Mouse (Mus musculus) liver, adult 10 weeks (tissue): Measurements from ENCODE around the gene Fbxo7. TPM values are rescaled to one million over a fixed set of nuclear protein-coding genes. Genes with fewer than 3 reads are reported as not detected.

Experiments
- polyA plus RNA-seq: library from polyadenylated mRNA; stranded (reverse); fragments of 350-450 nt; fragmentation: Illumina TruSeq; extraction: RNeasy Lipid Tissue Mini Kit (QIAGEN cat#74804); gene quantifications from one replicate; pipeline ENCODE4 v1.2.3, GENCODE M21; 2014; ENCODE audit warnings: low read depth, low replicate concordance

Fbxo7 gene
- 11.7 TPM for polyA plus RNA-seq

DNA sequence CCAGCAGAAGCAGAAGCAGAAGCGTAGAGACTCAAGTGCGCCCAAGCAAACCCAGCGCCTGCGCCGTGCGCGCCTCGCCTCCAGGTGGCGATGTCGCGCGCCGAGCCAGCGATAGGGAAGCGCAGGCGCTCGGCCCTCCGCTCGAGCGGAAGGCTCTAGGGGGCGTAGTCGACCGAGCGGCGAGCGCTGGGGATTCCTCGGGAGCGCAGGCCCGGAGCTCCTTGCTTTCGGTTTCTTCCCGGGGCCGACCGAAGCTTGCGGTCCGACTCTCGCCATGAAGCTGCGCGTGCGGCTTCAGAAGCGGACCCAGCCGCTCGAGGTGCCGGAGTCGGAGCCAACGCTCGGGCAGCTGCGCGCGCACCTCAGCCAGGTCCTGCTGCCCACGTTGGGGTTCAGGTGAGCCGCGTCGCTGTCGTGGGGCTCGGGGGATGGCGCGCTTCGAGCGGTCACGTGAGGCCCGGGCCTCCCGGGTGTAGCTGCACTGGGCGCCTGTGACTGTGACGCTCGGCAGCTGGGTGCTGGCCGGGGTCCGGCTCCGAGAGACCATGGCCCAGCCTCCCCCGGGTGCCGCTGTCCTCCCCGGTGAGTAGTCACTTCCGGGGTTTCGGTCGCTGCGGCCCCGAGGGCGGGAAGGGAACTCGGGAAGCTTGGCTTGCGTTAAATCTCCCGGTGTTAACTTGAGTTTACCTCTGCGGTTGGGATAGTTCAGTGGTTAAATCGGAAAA is at the start of gene Fbxo7:
Fbxo7 (plus strand) TSS at position 224 of the 725 bp plus-strand sequence.

DNA sequence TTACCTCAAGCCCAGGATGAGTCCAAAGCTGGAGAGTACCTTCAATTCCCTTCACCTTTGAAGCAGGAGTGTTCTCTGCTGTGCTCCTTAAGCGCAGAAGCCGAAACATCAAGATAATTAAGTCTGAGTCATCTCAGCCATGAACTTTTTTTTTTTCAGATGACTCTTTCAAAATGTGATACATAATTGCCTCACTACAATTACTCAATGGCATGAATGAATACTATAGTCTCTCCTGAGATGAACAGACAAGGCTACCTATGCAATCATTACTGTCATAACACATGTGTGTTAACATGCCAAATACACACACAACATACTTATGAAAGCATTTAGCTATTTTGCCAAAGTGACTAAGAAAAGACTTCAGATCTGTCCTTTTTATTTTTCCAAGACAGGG is 10.0 kb upstream of the Fbxo7 start, which contains the start of gene Bpifc:
Bpifc (minus strand) TSS at position 115 of the 400 bp plus-strand sequence.

Other genes with a start within 250 kb of the Fbxo7 start
- gene Pwp1, start 192.5 kb upstream of the Fbxo7 start, polyA plus RNA-seq, result 13.3 TPM
- gene Prdm4, start 104.8 kb upstream of the Fbxo7 start, polyA plus RNA-seq, result 3.7 TPM
- gene Ascl4, start 94.3 kb upstream of the Fbxo7 start, polyA plus RNA-seq, result not detected
- gene Rtcb, start 64.1 kb upstream of the Fbxo7 start, polyA plus RNA-seq, result 22.7 TPM
- not detected for gene Bpifc, start 10.1 kb upstream of the Fbxo7 start, polyA plus RNA-seq